Mouse (Mus musculus) limb, embryonic 14.5 days (tissue): ENCODE results near the gene Prpf18. TPM values are rescaled to one million over a fixed set of nuclear protein-coding genes. Genes with fewer than 3 reads are reported as not detected.

Experiments
- ATAC-seq: fragments of 200-750 bp; cut with Nextera tagmentation; 2 replicates; pipeline ENCODE4 v1.8.0; 2017; ENCODE audit warnings: low read depth, moderate number of reproducible peaks, moderate TSS enrichment; ENCODE audit not compliant: low FRiP score
- DNase-seq: peaks from one replicate; pipeline ENCODE4 v3.0.0-alpha.2; 2015; ENCODE audit warnings: low spot score
- H3K27ac ChIP-seq: fragments of 300-500 bp; sonication (generic); replicated peaks from 2 replicates; pipeline ENCODE4 v1.5.1; 2014; ENCODE audit warnings: low read depth, mild to moderate bottlenecking, low read length, moderate library complexity, mixed read lengths
- H3K27me3 ChIP-seq: fragments of 300-500 bp; sonication (generic); 2 replicates; pipeline ENCODE4 v1.6.1; 2014; ENCODE audit warnings: low read length, mixed read lengths; ENCODE audit not compliant: control insufficient read depth, insufficient read depth
- H3K36me3 ChIP-seq: fragments of 300-500 bp; sonication (generic); 2 replicates; pipeline ENCODE4 v1.6.1; 2014; ENCODE audit warnings: mild to moderate bottlenecking, low read length, moderate library complexity, mixed read lengths; ENCODE audit not compliant: control insufficient read depth, insufficient read depth
- H3K4me1 ChIP-seq: fragments of 300-500 bp; sonication (generic); 2 replicates; pipeline ENCODE4 v1.6.1; 2014; ENCODE audit warnings: antibody characterized with exemption, low read length, mixed read lengths; ENCODE audit not compliant: control insufficient read depth, insufficient read depth
- H3K4me2 ChIP-seq: fragments of 300-500 bp; sonication (generic); replicated peaks from 2 replicates; pipeline ENCODE4 v1.6.1; 2014; ENCODE audit warnings: low read depth, mild to moderate bottlenecking, low read length, moderate library complexity; ENCODE audit not compliant: severe bottlenecking
- H3K4me3 ChIP-seq: fragments of 300-500 bp; sonication (generic); replicated peaks from 2 replicates; pipeline ENCODE4 v1.5.1; 2014; ENCODE audit warnings: low read length
- H3K9ac ChIP-seq: fragments of 300-500 bp; sonication (generic); 2 replicates; pipeline ENCODE4 v1.6.1; 2014; ENCODE audit warnings: mild to moderate bottlenecking, low read depth, low read length, moderate library complexity; ENCODE audit not compliant: severe bottlenecking
- H3K9me3 ChIP-seq: fragments of 300-500 bp; sonication (generic); 2 replicates; pipeline ENCODE4 v1.6.1; 2016; ENCODE audit warnings: low read length; ENCODE audit not compliant: control insufficient read depth
- POLR2A ChIP-seq: fragments of 200-500 bp; IDR thresholded peaks from 2 replicates; pipeline ENCODE4 v1.8.0; 2012; ENCODE audit warnings: inconsistent platforms, mild to moderate bottlenecking, moderate library complexity, borderline replicate concordance; ENCODE audit not compliant: insufficient read depth, insufficient read length; ENCODE audit errors: extremely low read depth
- WGBS: fragments of 180-500 bp; shearing (Covaris S2); extraction: QIAGEN DNeasy Blood & Tissue Kit; methylation state at CpG from one replicate; pipeline ENCODE4 v1.1.7; 2014; 5-methylcytosine and 5-hydroxymethylcytosine counted together
- polyA plus RNA-seq, 2 experiments: library from polyadenylated mRNA; depleted of rRNA in 1 of 2; stranded (reverse) in 1 of 2; unstranded in 1 of 2; fragments of >200 nt; fragmentation: Nextera tagmentation in 1 of 2; extraction: Ambion mirVana in 1 of 2; gene quantifications; 2 replicates each; pipeline versions ENCODE4 v1.2.1 to v1.2.3; 2012 to 2014

Prpf18 gene
- polyA plus RNA-seq (2012; rRNA removed), result 22.7 and 26.2 TPM in 2 replicates
- polyA plus RNA-seq (2014; fragmentation: Nextera tagmentation; extraction: Ambion mirVana), result 28.0 and 34.1 TPM in 2 replicates

DNA sequence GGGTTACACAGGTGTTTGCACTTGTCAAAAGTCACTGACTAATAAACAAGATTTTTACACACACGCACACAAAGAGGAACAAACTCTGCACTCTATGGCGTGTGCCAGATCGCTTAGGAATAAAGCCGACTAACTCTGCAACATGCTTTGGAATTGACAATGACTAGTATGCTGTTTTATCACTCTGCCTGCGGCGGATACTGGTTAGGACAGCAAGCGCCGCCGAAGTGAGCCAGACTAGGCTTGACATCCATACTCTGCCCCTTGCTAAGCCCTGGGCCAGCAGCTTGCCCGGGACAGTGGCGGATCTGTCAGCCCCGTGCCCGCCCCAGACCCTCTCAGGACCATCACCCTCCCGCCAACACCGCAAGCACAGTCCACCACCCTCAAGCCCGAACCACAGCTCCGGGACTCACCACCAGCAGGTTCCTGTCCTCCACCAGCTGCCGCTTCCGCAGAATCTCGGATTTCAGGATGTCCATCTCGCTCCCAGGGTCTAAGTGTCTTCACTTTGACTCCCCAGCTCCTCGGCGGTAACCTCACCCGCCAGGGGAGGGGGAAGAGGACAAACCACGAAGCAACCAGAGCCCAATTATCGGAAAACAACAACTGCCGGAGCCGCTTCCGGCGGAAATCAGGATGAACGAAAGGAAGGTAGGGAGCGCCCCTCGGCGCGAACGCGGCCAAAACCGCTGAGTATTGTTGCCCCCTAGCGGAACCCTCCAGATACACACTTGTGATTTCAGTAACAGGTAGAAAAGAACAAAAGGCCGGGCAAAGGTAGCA is at the start of gene Prpf18:
TSS of gene Prpf18 (minus strand) at position 614 of the 786 bp plus-strand sequence.
- peak; percentile 91 for DNase-seq
- Histone ChIP-seq H3K27me3 (no peaks in the 10 kb centered on the region), H3K9ac (peak within 1 kb of the TSS; percentile 91), H3K27ac (peak within 1 kb of the TSS; percentile 55; the same call in 1 of the 2 replicates), H3K9me3 (no peaks in the 10 kb centered on the region), H3K4me1 (peaks cover 4% of the 10 kb centered on the region), H3K4me3 (peak within 1 kb of the TSS; percentile 89), H3K4me2 (peak within 1 kb of the TSS; percentile 58), H3K36me3 (peaks cover 12% of the 10 kb centered on the region)
- WGBS, result 1% methylated on average over 40 of the region's 40 CpGs
- peak; percentile 30; the same call in 1 of the 2 replicates for TF ChIP-seq POLR2A
- peak; percentile 87 for ATAC-seq

DNA sequence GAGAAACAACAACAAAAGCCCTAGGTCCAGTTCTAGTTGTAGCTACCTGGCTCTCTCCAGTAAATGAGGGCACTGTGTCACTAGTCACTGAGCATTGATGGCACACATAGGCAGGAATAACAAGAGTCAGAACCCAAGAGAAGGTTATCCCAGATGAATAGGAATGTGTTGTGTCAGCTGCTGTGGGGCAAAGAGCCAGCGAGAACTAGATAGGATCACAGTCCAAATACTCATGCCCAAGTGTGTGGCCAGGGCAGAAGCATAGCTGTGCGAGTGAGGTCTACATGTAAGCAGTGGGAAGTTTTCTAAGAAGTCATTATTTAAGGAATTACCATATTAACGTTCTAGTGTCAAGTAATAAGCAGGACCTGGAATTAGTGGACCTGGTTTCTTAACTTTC is 28.0 kb upstream of the Prpf18 start:
- DNase-seq, result no peak
- Histone ChIP-seq H3K9ac (no peak overlapping the region), H3K9me3 (no peaks in the 10 kb centered on the region), H3K36me3 (no peaks in the 10 kb centered on the region), H3K4me1 (no peaks in the 10 kb centered on the region), H3K4me3 (no peak overlapping the region), H3K4me2 (no peak overlapping the region), H3K27ac (no peak overlapping the region), H3K27me3 (no peaks in the 10 kb centered on the region)
- 79% methylated on average over 3 of the region's 3 CpGs for WGBS
- TF ChIP-seq POLR2A, result no peak
- no peak for ATAC-seq

DNA sequence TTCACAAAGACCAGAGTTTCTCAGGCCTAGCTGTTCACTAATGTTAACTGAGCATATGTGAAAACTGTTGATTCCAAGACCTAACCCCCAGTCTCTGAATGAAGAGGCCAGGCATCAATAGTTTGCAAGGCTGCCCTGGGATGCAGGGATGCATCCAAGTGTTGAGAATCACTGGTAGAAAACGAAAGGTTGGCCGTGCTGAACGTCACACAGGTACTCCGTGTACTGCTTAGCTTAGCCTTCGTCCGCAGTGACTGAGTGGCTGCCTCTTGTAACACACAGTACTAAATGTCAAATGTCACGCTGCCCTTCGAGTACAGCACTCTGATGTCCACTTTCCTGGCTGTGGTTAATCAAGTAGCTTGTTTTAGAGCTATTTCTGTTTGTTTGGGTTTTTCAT is 19.7 kb upstream of the Prpf18 start:
- no peak overlapping the region for H3K4me3 ChIP-seq
- DNase-seq (no peak), ATAC-seq (no peak)
- H3K36me3 ChIP-seq, result no peaks in the 10 kb centered on the region
- no peak for TF ChIP-seq POLR2A
- WGBS, result 79% methylated on average over 8 of the region's 8 CpGs
- no peaks in the 10 kb centered on the region for H3K27me3 ChIP-seq
- H3K4me1 ChIP-seq, result no peaks in the 10 kb centered on the region
- no peaks in the 10 kb centered on the region for H3K9me3 ChIP-seq
- H3K4me2 ChIP-seq, result no peak overlapping the region
- H3K27ac ChIP-seq, result no peak overlapping the region
- H3K9ac ChIP-seq, result no peak overlapping the region

DNA sequence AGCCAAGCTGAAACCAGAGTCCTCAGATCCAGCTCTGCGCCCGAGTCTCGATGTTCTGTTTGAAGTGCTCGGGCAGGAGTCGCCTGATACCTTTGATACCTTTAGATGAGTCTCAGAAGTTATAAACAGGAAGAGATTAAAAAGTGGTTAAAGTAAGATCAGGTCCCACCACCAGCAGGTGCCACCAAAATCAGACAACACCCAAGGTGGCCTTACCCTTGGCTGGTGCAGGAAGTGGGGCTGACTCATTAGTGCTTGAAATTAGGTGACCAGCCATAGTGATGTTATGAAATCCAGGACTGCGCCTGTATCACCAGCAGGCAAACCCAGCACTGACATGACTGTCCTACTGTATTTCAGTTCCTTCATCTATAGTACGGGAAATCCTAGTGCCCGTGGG is 17.8 kb upstream of the Prpf18 start:
- Histone ChIP-seq H3K36me3 (no peaks in the 10 kb centered on the region), H3K9me3 (no peaks in the 10 kb centered on the region), H3K27me3 (no peaks in the 10 kb centered on the region), H3K4me3 (no peak overlapping the region), H3K9ac (no peak overlapping the region), H3K4me2 (no peak overlapping the region), H3K4me1 (no peaks in the 10 kb centered on the region), H3K27ac (no peak overlapping the region)
- no peak for TF ChIP-seq POLR2A
- ATAC-seq (no peak), DNase-seq (no peak)
- 89% methylated on average over 8 of the region's 8 CpGs for WGBS

DNA sequence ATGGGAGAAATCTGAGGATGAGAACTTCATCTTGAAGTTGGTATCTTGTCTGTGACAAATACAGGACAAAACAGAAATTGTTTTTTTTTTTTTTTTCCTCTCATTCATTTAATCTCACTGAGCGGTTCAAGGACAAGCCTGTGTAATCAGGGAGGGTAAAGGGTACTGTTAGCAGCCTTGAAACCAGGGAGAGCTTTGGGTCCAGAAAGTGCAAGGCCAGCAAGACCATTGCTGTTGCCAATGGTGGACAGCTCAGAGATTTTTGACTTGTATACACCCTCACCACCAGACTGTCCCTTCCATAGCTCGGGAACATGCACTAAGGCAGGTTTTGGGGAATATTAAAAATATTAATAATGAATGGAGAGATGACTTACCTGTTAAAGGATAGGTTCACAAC is 16.7 kb upstream of the Prpf18 start:
- ATAC-seq, result no peak

More for the DNA sequence above, 16.7 kb upstream of the Prpf18 start:
- WGBS, result 82% methylated on average over 2 of the region's 2 CpGs
- H3K9ac ChIP-seq, result no peak overlapping the region
- H3K27me3 ChIP-seq, result no peaks in the 10 kb centered on the region
- H3K4me3 ChIP-seq, result no peak overlapping the region
- no peak overlapping the region for H3K27ac ChIP-seq
- no peak overlapping the region for H3K4me2 ChIP-seq
- no peak for TF ChIP-seq POLR2A
- no peak for DNase-seq
- H3K36me3 ChIP-seq, result no peaks in the 10 kb centered on the region
- H3K9me3 ChIP-seq, result no peaks in the 10 kb centered on the region
- H3K4me1 ChIP-seq, result no peaks in the 10 kb centered on the region
